Mouse (Mus musculus) testis, adult 2 months (tissue): ENCODE measurements around the gene Erc1.

Experiments used
- CTCF ChIP-seq: fragments of 200-500 bp; IDR thresholded peaks from 2 replicates; pipeline ENCODE4 v1.5.1; 2012; ENCODE audit warnings: low read depth, mild to moderate bottlenecking, inconsistent platforms, low read length, moderate library complexity; ENCODE audit not compliant: control insufficient read depth, insufficient read depth, insufficient replicate concordance
- POLR2A ChIP-seq: fragments of 200-500 bp; IDR thresholded peaks from 2 replicates; pipeline ENCODE4 v1.6.1; 2012; ENCODE audit warnings: low read depth, mild to moderate bottlenecking, inconsistent platforms, low read length, moderate library complexity; ENCODE audit not compliant: control insufficient read depth

DNA sequence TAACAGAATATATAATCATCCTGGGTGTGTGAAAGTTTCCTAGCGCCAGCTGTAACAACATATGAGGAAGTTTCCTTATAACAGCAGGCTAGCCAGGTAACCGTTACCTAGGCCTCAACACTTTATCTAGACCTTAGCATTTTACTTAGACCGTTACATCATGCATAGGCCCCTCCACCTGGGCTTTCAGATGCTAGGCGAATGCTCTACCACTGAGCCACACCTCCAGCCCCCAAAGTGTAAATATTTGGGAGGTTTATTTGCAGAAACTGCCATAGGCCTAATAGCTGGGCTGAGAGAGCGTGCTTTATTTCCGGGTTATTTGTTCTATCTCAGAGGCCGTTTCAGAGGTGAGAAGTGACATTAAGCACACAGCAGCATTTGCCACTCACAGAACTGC, 289.1 kb downstream of the Erc1 start:
- TF ChIP-seq CTCF = no peak
- no peak for TF ChIP-seq POLR2A
